Mouse (Mus musculus) left cerebral cortex, adult 11 months (tissue): ENCODE measurements around the gene Ptpn1.
A peak's percentile ranks its signal among the peaks of the same experiment; 100 is the strongest.

Experiments used
- DNase-seq: peaks from one replicate; pipeline ENCODE4 v3.0.0; 2022; ENCODE audit warnings: low spot score

The Ptpn1 gene

DNA sequence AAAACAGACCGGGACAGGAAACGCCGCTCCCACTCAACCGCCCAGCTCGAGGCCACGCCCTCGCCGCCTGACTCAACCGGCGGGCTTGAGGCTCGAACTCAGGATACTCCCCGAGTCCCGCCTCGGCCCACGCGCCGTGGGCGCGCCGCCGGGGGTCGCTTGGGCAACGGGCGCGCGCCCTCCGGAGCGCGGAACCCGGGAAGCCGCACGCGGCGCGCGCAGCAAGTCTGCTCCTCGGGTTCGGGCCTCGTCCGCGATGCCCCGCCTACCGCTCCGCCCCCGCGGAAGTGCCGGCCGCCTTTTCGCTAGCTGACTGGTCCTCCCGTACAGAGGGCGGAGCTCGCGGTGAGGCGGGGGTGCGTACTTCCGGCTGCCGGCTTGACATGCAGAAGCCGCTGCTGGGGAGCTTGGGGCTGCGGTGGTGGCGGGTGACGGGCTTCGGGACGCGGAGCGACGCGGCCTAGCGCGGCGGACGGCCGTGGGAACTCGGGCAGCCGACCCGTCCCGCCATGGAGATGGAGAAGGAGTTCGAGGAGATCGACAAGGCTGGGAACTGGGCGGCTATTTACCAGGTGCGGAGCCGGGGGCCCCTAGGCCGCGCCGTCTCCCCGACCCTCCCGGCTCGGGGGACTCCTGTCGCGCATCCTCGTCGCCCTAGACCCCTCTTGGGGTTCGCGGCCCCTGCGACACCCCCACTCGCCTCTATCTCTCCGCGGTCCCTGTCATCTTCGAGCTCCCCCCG is at the start of gene Ptpn1:
Gene Ptpn1 (plus strand): TSS at position 73 of the 742 bp plus-strand sequence.
- peak; percentile 94 for DNase-seq

DNA sequence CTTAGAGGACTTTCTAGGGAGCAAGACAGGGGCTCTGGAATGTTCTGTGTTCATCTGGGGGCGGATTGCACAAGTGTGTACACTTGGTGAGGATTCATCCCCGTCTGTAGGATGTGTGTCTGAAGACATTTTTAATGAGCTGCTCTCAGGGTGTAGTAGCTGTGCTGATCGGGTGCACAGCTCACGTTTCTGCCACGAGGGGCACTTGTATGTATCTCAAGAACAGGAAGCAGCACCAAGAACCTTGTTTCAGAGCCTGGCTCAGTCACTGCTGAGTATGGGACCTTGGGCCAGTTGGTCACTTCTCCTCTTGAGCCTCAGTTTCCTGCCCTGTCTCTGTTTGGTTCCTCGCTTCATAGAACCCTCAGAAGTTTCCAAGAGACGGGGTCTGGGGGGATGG is 45.4 kb upstream of the Ptpn1 start:
- no peak for DNase-seq

DNA sequence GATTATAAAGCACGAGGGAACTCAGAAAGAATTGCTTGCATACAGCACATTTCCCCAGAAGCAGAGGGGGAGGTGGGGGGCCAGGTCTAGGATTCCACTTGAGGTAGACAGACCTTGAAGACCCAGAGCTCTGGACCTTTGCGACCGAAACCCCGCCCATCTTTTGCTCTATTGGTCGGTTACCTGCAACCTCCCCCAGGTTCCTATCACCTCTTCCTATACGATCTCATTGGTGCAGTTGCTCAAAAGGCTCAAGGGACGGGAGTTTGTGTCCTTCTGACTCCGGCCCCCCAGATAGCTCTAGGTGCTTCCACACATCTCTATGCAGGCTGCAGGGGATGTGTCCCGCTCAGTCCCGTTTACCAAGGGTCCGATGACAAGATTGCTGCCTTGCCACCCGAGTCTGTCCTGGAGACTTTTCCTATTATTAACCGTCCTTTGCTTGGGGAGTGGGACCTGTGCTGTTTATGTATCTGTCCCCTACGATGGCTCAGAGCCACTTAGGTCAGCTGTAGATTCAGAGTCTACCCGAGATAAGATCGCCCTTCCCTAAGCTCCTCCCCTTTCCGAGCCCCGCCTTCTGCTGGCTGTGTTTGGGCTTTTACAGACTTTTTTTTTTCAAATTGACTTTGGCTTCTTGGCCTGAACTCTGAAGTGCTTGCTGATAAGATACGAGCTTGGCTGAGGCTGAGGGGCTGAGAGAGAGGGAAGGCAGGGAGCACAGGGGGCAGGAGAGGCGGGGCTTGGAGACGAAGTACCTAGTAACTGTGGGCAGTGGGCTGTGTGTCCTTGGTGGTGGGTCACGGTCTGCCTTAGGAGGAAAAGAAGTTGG is 44.1 kb upstream of the Ptpn1 start:
- no peak for DNase-seq

DNA sequence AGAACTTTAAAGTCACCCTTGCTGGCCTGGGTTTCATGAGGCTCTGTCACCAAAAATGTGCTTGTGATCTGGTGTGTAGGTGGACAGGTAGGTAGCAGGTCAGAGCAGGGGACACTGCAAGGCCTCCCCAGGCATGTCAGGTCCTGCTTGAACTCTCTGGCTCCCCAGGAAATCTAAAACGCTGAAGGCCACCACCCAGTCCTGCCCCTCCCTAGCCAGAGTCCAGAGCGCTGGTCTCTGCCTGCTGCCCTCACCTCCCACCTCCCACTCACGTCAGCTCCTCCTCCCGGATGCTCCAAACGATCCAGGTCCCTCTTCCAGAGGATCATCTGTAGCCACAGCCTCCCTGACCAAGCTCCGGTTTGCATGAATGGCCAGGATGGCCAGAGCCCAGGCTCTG is 43.0 kb upstream of the Ptpn1 start:
- DNase-seq: no peak

DNA sequence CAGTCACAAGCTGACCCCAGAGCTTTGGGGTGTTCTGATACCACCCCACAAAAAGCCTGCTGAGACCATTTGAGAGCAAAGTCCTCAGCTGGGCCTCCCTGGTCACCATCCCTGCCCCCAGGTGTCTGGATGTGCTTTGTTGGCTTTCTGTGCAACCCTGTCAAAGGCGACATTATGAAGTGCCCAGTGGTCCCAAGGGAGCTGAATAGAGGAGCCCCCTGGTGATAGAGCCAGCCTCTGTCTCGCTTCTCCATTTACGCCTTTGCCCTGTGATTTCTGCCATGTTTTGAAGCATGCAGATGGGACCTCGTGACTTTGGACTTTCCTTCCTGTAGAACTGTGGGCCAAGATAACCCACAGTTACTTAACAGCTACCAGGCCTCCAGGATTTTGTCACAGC is 42.0 kb upstream of the Ptpn1 start:
- no peak for DNase-seq

DNA sequence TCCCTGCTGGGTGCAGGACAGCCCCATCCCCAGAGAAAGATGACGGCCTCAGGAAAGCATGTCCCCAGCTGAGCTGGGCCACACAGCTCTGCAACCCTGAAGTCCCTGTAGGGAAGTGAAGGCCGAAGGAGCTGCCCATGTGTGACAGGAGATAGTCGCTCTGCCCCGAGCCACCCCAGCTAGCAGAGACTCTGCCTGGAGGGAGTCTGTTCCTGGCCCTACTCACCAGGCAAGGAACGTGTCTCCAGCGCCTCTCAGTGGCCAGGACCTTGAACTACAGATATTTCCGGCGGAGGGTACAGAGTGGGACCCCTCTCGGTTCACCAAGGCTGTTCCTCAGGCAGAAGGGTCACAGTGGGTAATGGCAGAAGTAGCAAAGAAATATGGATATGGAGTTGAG is 39.9 kb upstream of the Ptpn1 start:
- no peak for DNase-seq

DNA sequence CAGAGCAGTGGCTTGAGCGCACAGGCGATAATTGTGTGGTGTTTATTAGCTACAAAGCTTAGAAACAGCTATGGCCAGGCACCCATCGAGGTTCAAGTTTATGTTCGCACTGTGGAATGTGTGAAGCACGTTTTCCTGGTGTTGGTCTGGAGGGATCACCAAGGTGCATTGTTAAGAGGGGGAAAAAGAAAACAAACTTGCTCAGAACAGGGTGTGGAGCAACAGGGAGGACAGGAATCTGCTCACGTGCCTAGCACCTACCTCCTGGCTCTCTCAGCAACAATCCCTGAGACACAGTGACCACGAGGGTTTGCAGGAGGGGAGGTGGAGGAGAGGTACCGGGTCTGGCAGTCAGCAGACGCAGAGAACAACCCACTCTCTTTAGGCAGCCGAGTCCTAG is 38.2 kb upstream of the Ptpn1 start:
- DNase-seq: no peak

DNA sequence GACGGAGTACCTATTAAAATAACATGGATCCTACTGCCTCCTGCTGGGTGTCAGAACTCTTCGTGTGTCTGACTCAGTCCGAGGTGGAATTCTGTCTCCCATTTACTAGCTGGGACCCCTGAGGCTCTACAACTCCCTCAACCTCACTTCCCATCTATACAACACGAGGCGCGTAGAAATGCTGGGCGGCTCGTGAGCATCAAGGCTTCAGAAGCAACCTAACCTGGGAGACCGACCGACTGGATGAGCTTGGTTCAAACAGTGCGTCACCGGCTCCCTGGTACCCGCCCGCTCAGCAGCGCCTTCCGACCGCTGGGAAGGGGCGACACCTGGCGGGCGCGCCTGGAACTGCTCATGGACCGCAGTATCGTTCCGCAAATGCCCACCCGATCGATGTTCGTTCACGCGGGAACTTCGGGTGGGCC is 36.9 kb upstream of the Ptpn1 start:
- peak; percentile 58 for DNase-seq

DNA sequence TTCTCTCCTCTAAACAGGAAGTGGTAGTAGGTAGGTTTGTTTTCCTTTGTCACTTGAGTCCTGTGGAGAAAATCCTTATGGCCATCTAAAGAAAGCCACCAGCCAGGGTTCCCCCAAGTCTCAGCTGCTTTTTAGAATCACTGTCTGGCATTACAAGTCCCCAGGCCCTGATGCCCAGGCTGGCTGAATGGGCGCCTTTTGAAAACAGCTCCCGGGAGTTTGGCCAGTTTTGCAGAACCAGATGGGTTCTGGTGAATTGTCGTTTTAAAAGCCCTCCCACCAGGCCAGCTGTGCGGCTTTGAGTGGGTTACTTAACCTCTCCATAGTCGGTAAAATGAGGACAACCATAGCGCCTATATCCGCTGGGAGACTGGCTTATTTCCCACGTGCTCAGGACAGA is 34.0 kb upstream of the Ptpn1 start:
- no peak for DNase-seq

DNA sequence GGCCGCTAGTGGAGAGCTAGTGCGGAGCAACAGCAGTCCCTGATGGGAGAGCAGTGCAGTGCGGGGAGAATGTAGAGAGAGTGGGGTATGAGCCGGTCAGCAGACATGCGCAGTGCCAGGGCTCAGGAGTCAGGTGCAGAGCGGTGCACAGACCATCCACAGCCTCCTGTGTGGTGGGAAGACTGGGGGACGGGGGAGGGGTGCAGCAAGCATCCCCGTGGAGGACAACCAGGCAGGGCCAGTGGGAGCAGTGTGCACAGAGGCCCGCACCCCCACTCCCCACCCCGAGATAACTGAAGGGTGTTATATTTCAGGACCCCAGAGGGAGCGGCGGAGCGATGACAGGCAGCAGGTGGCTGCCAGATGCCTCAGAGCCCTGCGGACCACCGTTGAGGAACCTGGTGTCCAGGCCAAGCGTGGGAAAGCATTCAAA is 31.9 kb upstream of the Ptpn1 start:
- no peak for DNase-seq

DNA sequence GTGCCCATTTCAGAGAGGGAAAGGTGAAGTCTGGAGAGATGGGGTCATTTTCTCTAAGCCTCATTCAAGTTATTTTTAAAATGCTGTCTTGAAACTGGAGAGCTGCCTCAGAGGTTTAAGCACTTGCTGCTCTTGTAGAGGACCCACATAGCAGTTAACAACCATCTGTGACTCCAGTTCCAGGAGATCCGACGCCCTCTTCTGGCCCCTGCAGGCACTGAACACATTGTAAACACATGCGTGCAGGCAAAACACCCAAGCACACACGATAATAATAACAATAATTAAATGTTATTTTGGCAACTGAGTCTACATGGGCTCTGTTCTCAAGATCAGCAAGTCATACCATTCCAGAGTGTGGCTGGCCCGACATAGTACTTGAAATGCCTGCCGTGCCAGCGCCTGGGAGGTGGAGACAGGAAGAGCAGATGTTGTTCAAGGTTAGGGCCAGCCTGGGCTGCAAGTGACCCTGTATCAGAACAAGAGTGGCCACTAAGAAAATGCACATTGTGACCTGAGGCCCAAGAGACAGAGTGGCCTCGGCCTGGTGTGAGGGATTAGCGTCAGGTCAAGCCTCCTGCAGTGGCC is 29.6 kb upstream of the Ptpn1 start:
- DNase-seq: no peak

DNA sequence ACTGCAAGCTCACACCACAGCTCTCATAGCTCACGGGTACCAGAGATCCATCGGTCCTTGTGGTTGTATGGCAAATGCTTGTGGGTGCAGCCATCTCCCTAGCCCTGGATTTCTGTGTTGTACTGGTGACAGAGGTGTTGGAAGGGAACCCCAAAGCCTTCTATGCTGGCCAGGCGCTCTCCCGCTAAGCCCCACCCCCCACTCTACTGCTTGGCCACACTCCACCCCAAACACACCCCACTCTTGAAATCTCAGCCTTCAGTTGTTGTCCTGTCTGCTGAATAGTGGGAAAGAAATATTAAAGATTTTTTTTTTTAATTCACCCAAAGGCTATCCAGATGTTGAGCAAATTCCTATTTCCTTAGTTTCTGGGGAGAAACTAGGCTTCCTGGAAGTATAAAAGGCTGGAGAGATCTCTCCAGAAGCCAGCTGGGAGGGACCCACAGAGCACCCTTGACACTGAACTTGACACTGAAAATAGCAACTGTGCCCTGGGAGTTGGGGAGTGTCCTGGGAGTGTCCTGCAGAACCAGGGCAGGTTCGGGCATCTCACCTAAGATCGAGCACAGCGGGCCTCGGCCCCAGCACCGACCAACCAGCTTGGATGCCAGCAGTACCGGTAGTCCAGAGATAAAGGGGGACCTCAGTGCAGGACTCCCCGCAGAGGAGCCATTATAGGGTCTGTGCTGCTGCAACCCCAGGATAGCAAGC is 28.5 kb upstream of the Ptpn1 start:
- DNase-seq: no peak

DNA sequence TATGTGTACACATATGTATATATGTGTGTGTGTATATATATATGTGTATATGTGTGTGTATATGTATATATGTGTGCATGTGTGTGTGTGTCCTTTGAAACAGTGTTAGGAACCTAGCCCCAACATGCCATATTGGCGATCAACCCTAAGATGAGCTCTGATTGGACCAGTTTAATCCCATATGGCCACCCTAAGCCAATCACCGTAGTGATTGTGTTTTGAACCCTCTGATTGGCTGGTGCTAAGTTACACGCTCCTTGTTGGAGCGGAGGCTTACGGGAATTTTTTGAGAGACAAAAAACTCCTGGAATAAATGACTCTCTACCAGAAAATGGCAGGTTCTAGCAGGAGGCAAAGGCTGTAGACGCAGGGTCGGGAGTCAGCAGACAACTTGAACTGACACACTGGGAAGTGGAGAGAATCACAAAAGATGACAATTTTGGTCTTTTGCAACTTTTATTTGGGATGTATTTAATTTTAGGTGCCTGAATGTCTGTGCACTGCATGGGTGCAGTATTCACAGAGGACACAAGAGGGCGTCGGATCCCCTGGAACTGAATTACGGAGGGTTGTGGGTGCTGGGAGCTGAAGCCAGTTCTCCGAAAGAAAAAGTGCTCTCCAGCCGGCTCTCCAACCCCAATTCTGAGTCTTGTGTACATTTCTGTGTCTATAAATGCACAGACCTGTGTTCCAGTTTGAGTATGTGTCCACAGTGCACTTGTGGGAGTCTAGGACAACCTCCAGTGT is 27.1 kb upstream of the Ptpn1 start:
- no peak for DNase-seq

DNA sequence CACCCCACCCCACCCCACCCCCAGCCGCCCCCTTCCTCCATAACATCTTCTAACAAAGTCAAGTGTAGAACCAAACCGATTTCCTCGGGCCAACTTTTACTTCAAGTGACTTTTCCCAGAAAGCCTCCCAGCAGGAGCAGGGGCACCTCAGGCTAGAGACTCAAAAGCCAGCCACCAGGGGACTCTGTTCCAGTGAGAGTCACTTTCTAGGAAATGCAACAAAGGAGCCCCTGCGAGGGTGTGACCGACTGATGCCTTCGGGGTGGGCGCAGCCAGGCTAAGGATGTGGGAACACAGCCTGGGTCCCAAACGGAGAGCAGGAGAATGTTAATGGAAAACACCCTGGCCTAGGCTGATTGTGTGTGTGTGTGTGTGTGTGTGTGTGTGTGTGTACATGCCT is 26.3 kb upstream of the Ptpn1 start:
- DNase-seq: no peak

DNA sequence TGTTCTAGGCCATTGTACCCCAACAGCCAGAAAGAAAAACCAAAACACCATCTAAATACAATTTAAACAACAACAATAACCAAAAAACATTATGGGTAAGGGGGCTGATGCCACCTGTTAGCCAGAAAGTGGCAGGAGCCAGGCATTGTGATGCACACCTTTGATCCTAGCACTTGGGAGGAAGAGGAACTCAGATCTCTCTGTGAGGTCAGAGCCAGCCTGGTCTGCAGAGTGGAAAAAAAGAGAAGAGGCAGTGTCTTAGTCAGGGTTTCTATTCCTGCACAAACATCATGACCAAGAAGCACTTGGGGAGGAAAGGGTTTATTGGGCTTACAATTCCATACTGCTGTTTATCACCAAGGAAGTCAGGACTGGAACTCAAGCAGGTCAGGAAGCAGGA is 25.1 kb upstream of the Ptpn1 start:
- no peak for DNase-seq

DNA sequence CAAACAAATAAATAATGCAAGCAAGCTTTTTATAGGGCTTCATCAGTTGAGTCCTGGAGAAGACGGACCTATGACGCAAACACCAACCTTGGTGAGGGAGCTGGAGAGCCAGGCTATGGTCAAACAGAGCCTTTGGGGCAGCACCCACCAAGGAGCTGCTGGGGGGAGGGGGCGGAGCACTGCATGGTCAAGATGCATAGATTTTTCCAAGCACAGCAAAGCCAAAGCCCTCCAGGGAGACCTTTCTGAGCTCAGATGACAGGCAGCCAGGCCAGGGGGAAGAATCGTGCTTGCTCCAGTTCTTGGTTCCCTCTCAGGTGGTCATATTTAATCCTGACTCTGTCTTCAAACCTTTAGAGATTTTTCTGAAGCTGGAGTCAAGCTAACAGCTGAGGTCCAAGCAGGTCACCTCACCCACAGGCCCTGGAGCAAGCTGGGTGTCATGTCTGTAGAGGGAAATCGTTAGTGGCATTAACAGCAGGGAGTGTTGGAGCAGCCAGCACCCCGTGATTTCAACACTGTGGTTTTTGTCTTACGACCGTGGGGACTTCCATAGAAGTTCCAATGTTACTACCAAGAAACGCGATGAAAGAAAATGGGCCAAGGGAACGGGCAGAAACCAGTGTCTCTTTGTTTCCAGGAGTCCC is 22.2 kb upstream of the Ptpn1 start:
- DNase-seq: no peak

DNA sequence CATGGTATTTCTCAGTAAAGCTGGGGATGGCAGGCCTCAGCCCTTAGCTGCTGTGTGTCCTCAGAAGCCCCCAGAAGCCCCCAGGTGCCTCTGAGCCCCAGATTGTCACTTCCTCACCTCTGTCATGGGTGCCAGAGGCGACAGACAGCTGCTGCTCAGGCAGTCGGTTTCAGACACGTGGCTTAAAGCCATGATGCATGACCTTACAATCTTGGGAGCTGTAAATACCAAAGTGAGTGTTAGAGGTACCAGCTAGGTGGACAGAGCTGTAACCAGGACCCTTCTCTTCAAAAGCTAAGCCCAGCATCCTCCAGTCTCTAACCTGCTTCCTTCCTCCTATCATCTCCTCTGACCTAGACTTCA is 21.7 kb upstream of the Ptpn1 start:
- DNase-seq: no peak

DNA sequence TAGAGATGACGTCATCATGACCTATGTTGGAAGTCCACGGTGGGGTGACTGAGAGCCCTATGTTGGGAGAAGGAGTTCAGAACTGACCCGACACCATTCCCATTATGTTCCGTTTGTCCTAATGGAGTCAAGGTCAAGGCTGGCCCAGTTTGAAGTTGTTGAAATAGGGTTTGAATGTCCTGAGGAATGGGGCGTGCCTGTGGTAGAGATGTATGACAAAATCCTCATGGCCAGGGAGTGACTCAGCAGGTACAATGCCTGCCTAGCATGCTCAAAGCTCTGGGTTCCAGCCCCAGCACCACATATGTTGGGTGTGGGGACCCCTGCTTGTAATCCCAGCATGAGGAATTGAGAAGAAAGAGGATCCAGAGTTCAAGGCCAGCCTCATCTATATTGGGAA is 20.3 kb upstream of the Ptpn1 start:
- DNase-seq: no peak

DNA sequence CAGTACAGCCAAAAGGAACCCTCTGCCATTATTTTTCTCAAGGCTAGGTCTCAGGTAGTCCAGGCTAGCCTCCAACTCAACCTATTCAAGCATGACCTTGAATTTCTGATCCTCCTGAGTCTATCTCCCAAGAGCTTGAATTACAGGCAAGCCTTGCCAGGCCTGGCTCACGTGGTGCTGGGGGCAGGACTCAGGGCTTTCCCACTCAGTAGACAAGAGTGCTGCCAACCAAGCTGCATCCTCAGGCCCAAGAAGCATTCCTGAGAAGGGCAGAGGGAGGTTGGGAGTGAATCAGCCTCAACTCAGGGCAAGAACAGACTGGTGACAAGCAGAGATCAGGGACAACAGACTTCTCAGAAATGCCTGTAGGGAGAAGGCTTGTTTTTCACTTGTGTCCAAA is 12.8 kb upstream of the Ptpn1 start:
- no peak for DNase-seq

DNA sequence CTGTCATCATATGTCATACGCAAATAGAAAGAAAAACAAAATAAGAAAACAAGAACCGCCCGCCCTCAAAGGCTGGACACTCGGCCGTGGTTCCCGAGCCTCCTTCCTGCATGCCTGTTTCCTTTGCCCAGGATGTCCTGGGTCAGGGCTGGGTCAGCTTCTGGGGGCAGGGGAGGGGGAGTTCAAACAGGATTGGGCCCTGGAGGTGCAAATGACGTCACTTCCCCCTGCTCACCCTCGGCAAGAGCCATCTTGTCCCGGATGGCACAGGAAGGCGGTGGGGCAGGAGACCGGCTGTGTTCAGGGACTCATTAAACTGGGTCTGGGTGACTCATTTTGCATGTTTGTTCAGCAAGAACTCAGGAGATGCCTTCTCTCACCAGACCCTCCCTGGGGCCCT is 11.8 kb upstream of the Ptpn1 start:
- no peak for DNase-seq

DNA sequence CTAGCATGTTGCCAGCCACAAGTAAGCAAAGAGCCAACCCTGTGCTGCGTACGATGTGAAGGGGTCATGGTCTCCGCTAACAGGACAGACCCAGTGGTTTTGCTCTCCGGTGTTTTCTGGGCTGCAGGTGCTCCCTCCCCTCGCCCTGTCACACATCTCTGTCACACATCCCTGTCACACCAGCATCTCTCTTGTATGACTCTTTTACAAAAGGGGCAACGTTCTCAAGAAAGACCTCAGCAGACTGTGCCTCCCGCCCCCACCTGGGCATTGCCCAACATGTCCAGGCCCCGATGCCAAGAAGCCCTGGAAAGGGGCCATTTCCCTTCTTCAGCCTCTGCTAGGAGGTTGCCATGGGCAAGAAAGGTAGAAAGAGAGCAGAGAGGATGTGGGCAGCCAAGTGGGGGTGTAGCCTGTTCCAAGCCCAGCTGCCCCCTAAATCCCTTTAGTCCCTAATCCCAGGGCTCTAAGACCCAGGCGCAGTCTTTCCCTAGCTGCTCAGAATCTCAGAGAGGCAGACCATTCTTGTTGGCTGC is 10.8 kb upstream of the Ptpn1 start:
- DNase-seq: no peak
